Mouse (Mus musculus): ENCODE measurements at regions not wholly inside any gene's neighbourhood (a gene's known extent, or its start where the extent isn't known, plus 50 kb on each side); places are given as distances from the start of the nearest gene placed in this dataset.
"Not testable (repeated sequence)": the region's sequence is repeated elsewhere in the genome, so short reads cannot be mapped to it uniquely, and the experiment has no call there.

DNA sequence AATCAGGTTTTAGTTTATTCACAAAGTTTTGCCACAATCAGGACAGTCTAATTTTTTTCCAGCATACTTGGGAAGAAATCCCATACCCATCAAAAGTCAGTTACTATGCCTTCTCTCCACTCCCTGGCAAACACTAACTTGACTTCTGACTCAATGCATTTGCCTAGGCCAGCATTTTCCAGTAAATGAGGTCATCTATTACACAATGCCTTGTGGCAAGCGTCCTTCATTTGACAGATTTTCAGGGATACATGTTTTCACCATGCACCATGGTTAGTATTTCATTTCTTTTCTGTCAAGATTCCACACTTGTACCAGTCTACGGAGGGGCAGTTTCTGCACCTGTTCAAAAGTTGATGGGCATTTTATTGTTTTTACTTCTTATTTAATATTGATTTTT is 88.4 kb upstream of the Slc2a12 start:
- peak; percentile 35 to 85 for DNase-seq (ENCODE audit: inconsistent age in 2 of 2, low spot score in 1 of 2)

GRCm38 (mm10) chr10:22569250-22570010 is 75.4 kb upstream of the Slc2a12 start:
- DNase-seq (ENCODE audit: inconsistent age in 2 of 2, low spot score in 1 of 2), result not testable (repeated sequence)

DNA sequence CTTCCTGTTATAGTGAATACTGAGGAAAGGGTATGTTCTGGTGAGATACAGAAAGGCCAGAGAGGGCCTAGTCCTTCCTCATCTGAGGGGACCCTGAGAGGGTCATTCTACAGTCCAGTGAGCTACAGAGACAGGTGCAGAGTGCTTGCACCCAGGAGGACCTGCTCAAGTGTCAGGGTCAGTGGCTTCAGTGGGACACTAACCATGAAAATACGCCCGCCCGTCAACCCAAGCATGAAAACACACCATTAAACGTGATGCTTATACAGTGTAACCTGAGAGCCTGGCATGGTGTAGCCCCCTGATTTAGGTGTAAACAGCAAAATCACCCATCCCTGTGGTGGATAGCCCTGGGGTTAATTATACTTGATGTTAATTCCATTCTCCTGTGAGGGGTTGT is 70.8 kb upstream of the Slc2a12 start:
- not testable (repeated sequence) for DNase-seq (ENCODE audit: inconsistent age in 2 of 2, low spot score in 1 of 2)

GRCm38 (mm10) chr10:22579426-22579825 is 65.4 kb upstream of the Slc2a12 start:
- peak; percentile 29 to 82 for DNase-seq (ENCODE audit: inconsistent age in 2 of 2, low spot score in 1 of 2)

- DNase-seq (ENCODE audit: inconsistent age in 2 of 2, low spot score in 1 of 2), result not testable (repeated sequence)
These were observed 63.5 kb upstream of the Slc2a12 start for GRCm38 (mm10) chr10:22581300-22581699.

GRCm38 (mm10) chr10:22583306-22583705 is 61.5 kb upstream of the Slc2a12 start:
- DNase-seq (ENCODE audit: inconsistent age in 2 of 2, low spot score in 1 of 2), result not testable (repeated sequence)

- not testable (repeated sequence) for DNase-seq (ENCODE audit: inconsistent age in 2 of 2, low spot score in 1 of 2)
These were observed 56.2 kb upstream of the Slc2a12 start for GRCm38 (mm10) chr10:22588587-22588986.

DNA sequence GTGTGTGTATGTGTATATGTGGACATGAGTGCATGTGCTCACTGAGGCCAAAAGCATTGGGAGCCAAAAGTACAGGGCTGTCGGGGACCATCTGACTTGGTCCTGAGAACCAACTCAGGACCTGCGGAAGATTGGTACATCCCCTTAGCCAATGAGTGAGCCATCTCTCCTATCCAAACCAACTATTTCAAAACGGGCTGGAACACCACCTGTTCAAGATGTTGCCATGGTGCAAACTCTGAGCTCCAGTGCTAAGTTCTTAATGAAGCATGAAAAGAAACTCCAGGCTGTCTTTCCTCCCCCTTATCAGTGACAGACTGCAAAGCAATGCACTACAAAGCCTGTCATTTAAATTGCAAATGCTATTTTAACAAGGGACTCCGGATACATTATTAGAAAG is 53.1 kb upstream of the Slc2a12 start:
- not testable (repeated sequence) for DNase-seq (ENCODE audit: inconsistent age in 2 of 2, low spot score in 1 of 2)

DNA sequence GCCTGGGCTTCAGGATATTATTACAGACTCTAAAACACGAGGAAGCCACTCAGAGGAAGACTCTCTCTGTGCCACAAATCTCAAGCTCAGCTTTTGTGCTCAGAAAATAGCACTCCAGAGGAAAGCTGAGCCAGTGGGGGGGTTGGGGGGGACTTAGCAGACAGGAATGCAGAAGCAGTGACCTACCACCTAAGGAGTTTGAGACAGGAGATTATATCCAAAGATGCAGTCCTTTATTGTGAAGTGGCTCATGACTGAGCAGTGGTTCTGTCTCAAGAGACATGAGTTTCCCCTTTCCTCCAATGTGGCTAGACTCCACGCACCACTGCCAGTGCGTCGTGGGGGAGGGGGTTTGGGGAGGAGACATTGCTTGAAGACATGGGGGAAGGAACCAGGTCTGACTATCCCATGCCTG is 52.6 kb upstream of the Slc2a12 start:
- not testable (repeated sequence) for DNase-seq (ENCODE audit: inconsistent age in 2 of 2, low spot score in 1 of 2)

- DNase-seq (ENCODE audit: inconsistent age in 2 of 2, low spot score in 1 of 2), result not testable (repeated sequence)
These were observed 52.1 kb upstream of the Slc2a12 start for GRCm38 (mm10) chr10:22592752-22593151.

Data from adrenal gland, adult (tissue).